Mouse (Mus musculus) ES-Bruce4 (cell line): Measurements from ENCODE around the gene Gm12169. TPM values are rescaled to one million over a fixed set of nuclear protein-coding genes. Genes with fewer than 3 reads are reported as not detected.
"Not testable (repeated sequence)": the region's sequence is repeated elsewhere in the genome, so short reads cannot be mapped to it uniquely, and the experiment has no call there.

Source experiments
- H3K27ac ChIP-seq: 2 replicates; pipeline ENCODE4 v1.5.1; 2012; ENCODE audit warnings: low read length, inconsistent platforms; ENCODE audit not compliant: insufficient read depth
- H3K27me3 ChIP-seq: 2 replicates; pipeline ENCODE4 v1.6.1; 2012; ENCODE audit warnings: mild to moderate bottlenecking, low read length, inconsistent platforms; ENCODE audit not compliant: control insufficient read depth, poor library complexity, insufficient read depth, severe bottlenecking
- H3K36me3 ChIP-seq: 2 replicates; pipeline ENCODE4 v1.6.1; 2012; ENCODE audit warnings: inconsistent platforms, mild to moderate bottlenecking, low read length, moderate library complexity; ENCODE audit not compliant: control insufficient read depth, poor library complexity, insufficient read depth, severe bottlenecking
- H3K4me1 ChIP-seq: one replicate; pipeline ENCODE4 v1.8.1; 2011; ENCODE audit warnings: low read length; ENCODE audit not compliant: control insufficient read depth, insufficient read depth
- H3K4me3 ChIP-seq: 2 replicates; pipeline ENCODE4 v1.5.1; 2011; ENCODE audit warnings: low read depth, mild to moderate bottlenecking, low read length
- H3K9ac ChIP-seq: 2 replicates; pipeline ENCODE4 v1.6.1; 2012; ENCODE audit warnings: low read depth, mild to moderate bottlenecking, inconsistent platforms; ENCODE audit not compliant: poor library complexity, severe bottlenecking
- H3K9me3 ChIP-seq: replicated peaks from 2 replicates; pipeline ENCODE4 v1.6.1; 2012; ENCODE audit warnings: mild to moderate bottlenecking, low read length, inconsistent platforms; ENCODE audit not compliant: control insufficient read depth, poor library complexity, insufficient read depth, severe bottlenecking
- CTCF ChIP-seq: IDR thresholded peaks from one replicate; pipeline ENCODE4 v1.8.1; 2011; ENCODE audit warnings: low read depth, low read length
- EP300 ChIP-seq: IDR thresholded peaks from 2 replicates; pipeline ENCODE4 v1.6.1; 2011; ENCODE audit warnings: low read depth, low read length; ENCODE audit not compliant: insufficient read depth
- POLR2A ChIP-seq: IDR thresholded peaks from one replicate; pipeline ENCODE4 v1.8.1; 2011; ENCODE audit warnings: low read length; ENCODE audit not compliant: insufficient read depth
- polyA plus RNA-seq: library from polyadenylated mRNA; stranded (reverse); fragments of >200 nt; gene quantifications from 2 replicates; pipeline ENCODE4 v1.2.4, GENCODE M21; 2011; ENCODE audit warnings: low read depth; ENCODE audit not compliant: missing spikeins, insufficient read depth, insufficient read length

Gm12169 gene
- polyA plus RNA-seq, 1 experiment: not detected

- Histone ChIP-seq H3K4me3 (no peak overlapping the region), H3K27ac (no peak overlapping the region), H3K4me1 (no peaks in the 10 kb centered on the region), H3K9me3 (0 out of 2 replicates have a peak, but pooled peaks cover 2% of the 10 kb centered on the region), H3K27me3 (no peaks in the 10 kb centered on the region), H3K9ac (no peak overlapping the region), H3K36me3 (no peaks in the 10 kb centered on the region)
- no peak for TF ChIP-seq CTCF
- no peak for TF ChIP-seq EP300
- no peak for TF ChIP-seq POLR2A
These were observed 16.9 kb upstream of the Gm12169 start for GRCm38 (mm10) chr11:46507146-46507545.

GRCm38 (mm10) chr11:46509900-46510299 lies 14.1 kb upstream of the Gm12169 start:
- Histone ChIP-seq H3K9ac (no peak overlapping the region), H3K36me3 (no peaks in the 10 kb centered on the region), H3K27ac (no peak overlapping the region), H3K4me1 (no peaks in the 10 kb centered on the region), H3K9me3 (0 out of 2 replicates have a peak, but pooled peaks cover 2% of the 10 kb centered on the region), H3K4me3 (no peak overlapping the region), H3K27me3 (no peaks in the 10 kb centered on the region)
- TF ChIP-seq EP300 (no peak), CTCF (no peak), POLR2A (no peak)

GRCm38 (mm10) chr11:46521341-46521740 lies 2.7 kb upstream of the Gm12169 start:
- H3K9ac ChIP-seq, H3K4me1 ChIP-seq, H3K4me3 ChIP-seq, H3K27ac ChIP-seq, H3K36me3 ChIP-seq, H3K27me3 ChIP-seq, H3K9me3 ChIP-seq: not testable (repeated sequence)

- Histone ChIP-seq H3K9ac (no peak overlapping the region), H3K27me3 (no peaks in the 10 kb centered on the region), H3K4me3 (no peak overlapping the region), H3K9me3 (no peaks in the 10 kb centered on the region), H3K36me3 (no peaks in the 10 kb centered on the region), H3K27ac (no peak overlapping the region), H3K4me1 (peaks cover 2% of the 10 kb centered on the region)
- TF ChIP-seq EP300 (no peak), CTCF (peak; percentile 7)
These were observed 1.3 kb upstream of the Gm12169 start for GRCm38 (mm10) chr11:46522719-46523118.

GRCm38 (mm10) chr11:46530149-46530548 lies 6.1 kb downstream of the Gm12169 start:
- Histone ChIP-seq H3K27ac (no peak overlapping the region), H3K9ac (no peak overlapping the region), H3K27me3 (no peaks in the 10 kb centered on the region), H3K4me3 (no peak overlapping the region), H3K36me3 (no peaks in the 10 kb centered on the region), H3K9me3 (no peaks in the 10 kb centered on the region), H3K4me1 (peaks cover 2% of the 10 kb centered on the region)
- TF ChIP-seq EP300: no peak
- no peak for TF ChIP-seq CTCF
- no peak for TF ChIP-seq POLR2A

- no peaks in the 10 kb centered on the region for H3K4me1 ChIP-seq
- H3K36me3 ChIP-seq: no peaks in the 10 kb centered on the region
- TF ChIP-seq POLR2A (no peak), EP300 (no peak), CTCF (no peak)
- no peaks in the 10 kb centered on the region for H3K27me3 ChIP-seq
- H3K9me3 ChIP-seq: no peaks in the 10 kb centered on the region
- H3K9ac ChIP-seq: no peak overlapping the region
- H3K27ac ChIP-seq: no peak overlapping the region
- H3K4me3 ChIP-seq: no peak overlapping the region
These were observed 13.0 kb downstream of the Gm12169 start for GRCm38 (mm10) chr11:46536978-46537377.

- no peaks in the 10 kb centered on the region for H3K36me3 ChIP-seq
- no peak overlapping the region for H3K9ac ChIP-seq
- H3K9me3 ChIP-seq: no peaks in the 10 kb centered on the region
- no peaks in the 10 kb centered on the region for H3K27me3 ChIP-seq
- H3K4me3 ChIP-seq: no peak overlapping the region
- no peak for TF ChIP-seq CTCF
- TF ChIP-seq POLR2A: no peak
- no peak for TF ChIP-seq EP300
- no peaks in the 10 kb centered on the region for H3K4me1 ChIP-seq
- H3K27ac ChIP-seq: no peak overlapping the region
These were observed 19.5 kb downstream of the Gm12169 start for GRCm38 (mm10) chr11:46543530-46543929.
